Mouse (Mus musculus) adrenal gland, postnatal 36 days (tissue): ENCODE results near the gene Sdf4. TPM values are rescaled to one million over a fixed set of nuclear protein-coding genes. Genes with fewer than 3 reads are reported as not detected.

Source experiments
- DNase-seq, 2 experiments: peaks; one replicate each; pipeline ENCODE4 v3.0.0; 2021; ENCODE audit warnings: mixed read lengths in 1 of 2
- long read RNA-seq, 2 experiments: library from polyadenylated mRNA; stranded (forward); transcript quantifications; one replicate each; pipeline ENCODE4 v2.0.0; 2021; ENCODE audit warnings: borderline sequencing depth in 2 of 2
- total RNA-seq, 2 experiments: library from RNA; stranded (reverse); gene quantifications; 2 replicates each; pipeline ENCODE4 v1.2.3; 2021

The Sdf4 gene
- 100 to 1,000 TPM; 266 to 276 TPM for total RNA-seq
- long read RNA-seq, experiment 1, full-length matches to known transcripts: 356 of 408 reads
- long read RNA-seq, experiment 1, partial matches to known transcripts: 36 of 408 reads
- long read RNA-seq, experiment 1, other reads (novel, unspliced or antisense): 16 of 408 reads
- long read RNA-seq, experiment 2, full-length matches to known transcripts: 105 of 121 reads
- long read RNA-seq, experiment 2, partial matches to known transcripts: 10 of 121 reads
- long read RNA-seq, experiment 2, other reads (novel, unspliced or antisense): 6 of 121 reads

DNA sequence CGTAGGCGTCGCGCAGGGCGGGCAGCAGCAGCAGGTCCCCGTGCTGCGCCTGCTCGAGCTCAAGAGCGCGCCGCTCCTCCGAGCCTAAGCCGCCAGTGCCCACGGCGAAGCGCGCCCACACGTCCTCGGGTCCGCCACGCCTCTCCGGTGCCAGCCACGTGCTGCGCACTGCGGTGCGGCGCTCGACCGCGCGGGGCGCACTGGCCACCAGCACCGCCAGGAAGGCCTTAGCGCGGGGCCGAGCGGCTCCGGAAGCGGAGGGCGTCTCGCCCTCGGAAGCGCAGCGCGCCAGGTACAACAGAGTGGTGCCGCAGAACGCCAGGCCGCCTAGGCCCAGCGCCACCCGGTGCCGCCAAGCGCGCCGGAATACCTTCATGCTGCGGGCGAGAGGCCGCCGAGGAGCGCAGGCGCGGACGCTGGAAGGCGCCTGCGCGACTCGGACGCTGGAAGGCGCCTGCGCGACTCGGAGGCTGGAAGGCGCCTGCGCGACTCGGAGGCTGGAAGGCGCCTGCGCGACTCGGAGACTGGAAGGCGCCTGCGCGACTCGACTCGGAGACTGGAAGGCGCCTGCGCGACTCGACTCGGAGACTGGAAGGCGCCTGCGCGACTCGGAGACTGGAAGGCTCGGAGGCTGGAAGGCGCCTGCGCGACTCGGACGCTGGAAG is at the start of gene Sdf4, which contains the start of gene B3galt6:
Gene Sdf4 (plus strand): TSS at position 632 of the 665 bp plus-strand sequence.
Gene B3galt6 (minus strand): TSS at position 409 of the 665 bp plus-strand sequence.
- peak; percentile 84 to 89 for DNase-seq

DNA sequence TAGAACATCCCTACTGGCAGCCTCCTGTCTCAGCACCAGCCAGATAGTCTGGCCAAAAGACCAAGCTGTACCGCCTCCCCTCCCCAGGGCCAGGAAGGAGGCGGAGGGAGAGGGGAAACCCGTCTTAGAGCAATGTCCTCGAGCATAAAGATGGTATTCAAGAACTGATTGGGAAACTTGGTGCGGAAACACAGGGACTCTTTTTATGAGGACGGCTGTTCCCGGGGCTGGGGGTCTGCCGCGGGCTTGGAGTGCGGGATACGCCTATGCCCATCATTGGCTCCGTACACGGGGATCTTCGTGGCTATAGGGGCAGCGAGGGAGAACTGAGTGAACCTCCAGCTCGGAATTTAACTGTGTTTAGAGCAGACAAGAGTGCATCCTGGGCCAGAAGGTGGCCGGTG is 49.6 kb upstream of the Sdf4 start:
- DNase-seq: peak; percentile 14 to 42

DNA sequence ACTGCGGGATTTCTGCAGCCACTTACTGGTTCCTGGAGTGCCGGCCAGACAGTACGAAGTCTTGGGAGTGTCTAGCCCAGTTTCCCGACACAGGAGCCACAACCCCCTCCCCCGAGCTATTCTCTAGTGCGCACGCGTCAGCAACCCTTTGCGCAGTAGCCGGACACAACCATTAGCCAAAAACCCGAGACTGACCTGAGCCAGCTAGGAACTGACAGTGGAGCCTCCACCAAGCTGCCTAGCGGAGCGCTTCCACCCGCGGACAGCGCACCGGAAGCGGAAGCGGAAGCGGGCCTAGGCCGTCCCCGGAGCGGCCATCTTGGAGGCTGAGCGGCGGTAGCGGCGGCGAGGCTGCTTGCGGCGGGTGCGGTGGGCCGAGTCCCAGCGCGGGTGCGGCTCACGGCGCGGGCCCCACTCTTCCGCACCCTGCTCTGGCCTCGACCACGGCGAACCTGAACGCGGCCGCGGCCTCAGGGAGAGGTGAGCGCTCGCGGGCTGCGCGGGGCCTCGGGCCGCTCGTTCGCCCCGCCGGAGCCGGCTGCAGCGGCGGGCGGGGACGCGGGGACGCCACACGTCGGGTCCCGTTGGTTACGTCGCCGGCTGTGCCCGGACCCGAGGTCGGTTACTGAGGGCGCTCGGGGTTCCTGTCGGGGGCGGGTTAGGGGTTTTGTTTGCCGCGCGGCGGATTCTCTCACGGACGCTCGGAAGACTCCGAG is 49.0 kb upstream of the Sdf4 start, which contains the start of gene Ube2j2:
Gene Ube2j2 (plus strand): TSS at position 298 of the 716 bp plus-strand sequence.
- DNase-seq: peak; percentile 95 to 97

DNA sequence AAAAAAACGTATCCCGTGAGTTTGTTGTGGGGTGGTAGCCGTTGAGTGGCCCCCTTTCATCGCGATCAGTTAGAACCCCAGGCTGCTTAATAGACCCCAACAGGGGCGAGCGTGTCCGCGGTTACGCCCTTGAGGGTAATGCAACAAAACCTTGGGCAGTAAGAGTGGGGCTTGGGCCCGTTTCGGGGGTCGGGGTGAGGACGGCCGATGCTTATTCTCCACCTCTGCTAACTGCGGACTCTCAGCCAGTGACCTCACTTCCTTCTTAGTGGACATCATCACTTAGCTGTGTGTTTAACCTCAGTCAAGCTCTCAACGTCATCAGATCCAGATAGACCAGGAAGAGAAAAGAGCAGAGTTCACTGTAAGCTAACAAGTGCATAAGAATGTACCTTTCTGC is 48.4 kb upstream of the Sdf4 start:
- peak; percentile 14 to 26 for DNase-seq

DNA sequence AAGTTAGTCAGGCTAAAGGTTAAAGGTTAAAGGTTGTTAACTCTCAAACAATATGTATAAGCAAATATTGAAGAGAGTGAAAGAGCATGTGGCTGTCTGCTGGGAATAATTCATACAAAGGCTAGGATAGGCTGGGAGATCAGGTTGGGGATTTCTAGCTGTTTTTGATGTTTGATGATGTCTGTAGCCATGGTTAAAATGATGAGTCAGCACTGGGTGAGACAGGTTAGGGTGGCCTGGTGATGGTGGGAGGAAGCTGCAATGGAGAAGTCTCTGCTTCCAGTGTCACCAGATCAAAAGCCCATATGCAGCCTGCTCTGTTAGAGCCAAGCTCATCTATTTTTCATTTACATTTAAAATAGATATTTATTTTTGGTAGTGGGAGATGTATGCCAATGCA is 45.6 kb upstream of the Sdf4 start:
- DNase-seq: no peak

DNA sequence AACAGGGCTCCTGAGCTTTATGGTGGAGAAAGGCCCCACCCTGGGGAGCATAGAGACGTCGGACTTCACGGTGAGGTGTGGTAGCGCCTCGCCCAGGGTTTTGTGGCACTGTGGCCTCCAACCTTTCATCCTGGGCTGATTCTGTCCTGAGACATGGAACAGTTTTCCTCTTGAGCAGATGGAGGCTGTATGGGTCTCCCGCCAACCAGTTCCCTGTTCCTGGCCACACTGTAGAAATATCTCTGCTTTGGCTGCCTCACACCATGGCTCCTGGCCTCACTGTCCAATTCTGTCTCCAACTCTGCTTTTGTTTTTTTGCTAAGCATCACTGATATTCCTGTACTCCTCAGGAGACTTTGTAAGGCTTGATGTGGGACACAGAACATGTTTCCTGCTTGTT is 37.2 kb upstream of the Sdf4 start:
- DNase-seq: no peak

DNA sequence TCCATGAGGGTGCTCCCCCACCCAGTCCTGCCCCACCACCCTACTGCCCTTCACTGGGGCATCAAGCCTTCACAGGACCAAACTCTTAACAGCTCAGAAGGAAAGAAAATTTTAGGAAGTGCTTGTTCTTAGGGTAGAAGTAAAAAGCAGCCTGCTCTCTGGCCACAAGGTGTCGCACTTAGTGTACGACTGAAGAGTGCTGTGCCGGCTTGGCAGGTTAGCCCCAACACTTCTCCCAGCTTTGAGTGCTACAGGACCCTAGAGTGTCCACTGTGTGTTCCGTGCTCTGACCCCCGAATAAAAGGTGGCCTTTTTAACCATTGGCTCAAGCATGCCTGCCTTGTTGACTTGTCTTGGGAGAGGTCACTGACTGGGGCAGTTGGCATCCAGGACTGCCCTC is 33.4 kb upstream of the Sdf4 start:
- DNase-seq: peak; percentile 82

DNA sequence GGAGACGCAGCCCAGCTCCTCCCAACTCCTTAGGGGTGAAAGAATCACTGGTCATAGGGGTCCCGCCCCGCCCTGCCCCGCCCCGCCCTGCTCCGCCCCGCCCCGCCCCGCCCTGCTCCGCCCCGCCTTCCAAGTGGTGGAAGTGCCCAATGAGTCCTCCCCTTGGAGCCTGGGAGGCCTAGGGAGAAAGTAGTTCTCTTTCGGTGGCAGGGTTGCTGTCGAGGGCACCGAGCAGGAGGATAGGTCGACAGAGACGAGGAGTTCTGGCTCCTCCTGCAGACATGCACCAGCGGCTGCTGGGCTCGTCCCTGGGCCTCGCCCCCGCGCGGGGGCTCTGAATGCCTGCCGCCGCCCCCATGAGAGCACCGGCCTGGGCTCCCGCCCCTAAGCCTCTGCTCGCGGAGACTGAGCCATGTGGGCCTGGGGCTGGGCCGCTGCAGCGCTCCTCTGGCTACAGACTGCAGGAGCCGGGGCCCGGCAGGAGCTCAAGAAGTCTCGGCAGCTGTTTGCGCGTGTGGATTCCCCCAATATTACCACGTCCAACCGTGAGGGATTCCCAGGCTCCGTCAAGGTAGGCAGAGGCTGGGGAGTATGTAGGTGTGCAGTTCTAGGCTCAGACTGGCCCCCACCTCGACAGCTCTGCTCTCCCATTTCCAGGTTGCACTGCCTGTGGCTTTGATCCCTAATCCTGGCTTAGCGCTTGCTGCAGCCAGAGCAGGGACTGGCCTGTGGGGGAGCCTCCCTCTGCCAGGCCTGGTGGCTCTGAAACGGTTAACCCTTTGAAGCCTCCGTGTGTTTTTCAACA is 30.3 kb upstream of the Sdf4 start, which contains the start of gene C1qtnf12:
Gene C1qtnf12 (plus strand): TSS at position 152 of the 805 bp plus-strand sequence.
- DNase-seq: peak; percentile 66 to 71

DNA sequence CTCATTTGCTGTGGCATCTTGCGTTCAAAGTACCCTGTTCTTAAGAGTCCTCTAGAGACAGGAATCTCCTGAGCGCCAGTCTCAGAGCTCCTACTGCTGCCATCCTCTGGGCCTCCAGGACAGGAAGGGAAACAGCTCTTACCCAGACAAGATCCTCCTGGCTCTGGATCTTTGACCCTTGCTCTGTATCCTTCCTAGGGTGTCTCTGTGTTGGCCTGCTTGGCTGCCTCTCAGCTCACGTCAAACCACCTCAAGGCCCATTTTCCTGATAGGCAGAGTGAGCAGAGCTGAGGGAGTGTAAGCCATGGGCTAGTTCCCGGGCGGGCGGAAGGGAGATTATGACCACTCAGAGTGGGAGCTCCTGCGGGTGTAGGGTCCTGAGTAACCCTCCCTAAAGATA is 29.6 kb upstream of the Sdf4 start:
- peak; percentile 11 to 12 for DNase-seq

DNA sequence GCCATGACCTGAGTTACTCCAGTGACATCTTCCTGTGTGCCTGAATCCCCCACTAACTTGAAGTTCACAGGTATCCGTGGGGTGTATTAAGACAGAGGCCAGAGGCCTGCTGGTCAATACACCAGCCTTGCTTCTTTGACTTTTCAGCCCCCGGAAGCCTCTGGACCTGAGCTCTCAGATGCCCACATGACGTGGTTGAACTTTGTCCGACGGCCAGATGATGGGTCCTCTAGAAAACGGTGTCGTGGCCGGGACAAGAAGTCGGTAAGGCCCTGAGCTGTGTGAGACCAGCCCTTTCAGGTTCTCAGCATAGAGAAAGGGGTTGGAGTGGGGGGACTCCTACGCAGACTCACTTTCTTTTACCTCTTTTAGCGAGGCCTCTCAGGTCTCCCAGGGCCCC is 28.3 kb upstream of the Sdf4 start:
- DNase-seq: no peak

DNA sequence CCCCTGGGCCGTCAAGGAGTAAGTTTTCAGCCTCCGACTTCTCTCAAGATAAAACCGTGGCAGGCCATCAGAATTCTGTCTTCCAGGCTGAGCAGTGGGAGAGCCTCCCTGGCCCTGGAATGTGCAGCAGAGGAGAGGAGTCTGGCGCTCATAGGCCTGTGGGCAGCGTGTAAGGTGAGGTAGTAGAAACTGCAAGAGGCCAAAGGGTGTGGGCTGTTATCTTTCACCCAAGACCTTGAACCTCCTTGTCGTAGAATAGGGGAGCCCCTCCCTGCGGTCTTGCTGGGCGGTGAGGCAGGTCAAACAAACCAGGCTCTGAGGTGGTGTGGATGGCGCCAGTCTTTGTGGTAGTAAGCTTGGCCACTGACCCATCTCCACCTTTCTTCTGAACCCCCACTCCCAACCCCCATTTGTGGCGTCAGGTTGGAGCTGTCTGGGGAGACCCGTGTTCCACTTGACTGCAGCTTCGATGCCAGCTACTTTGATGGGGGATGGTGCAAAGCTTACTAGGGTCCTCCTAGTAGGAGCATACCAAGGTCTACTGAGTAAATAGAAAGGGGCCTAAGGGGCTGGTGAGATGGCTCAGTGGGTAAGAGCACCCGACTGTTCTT is 23.5 kb upstream of the Sdf4 start:
- no peak for DNase-seq

DNA sequence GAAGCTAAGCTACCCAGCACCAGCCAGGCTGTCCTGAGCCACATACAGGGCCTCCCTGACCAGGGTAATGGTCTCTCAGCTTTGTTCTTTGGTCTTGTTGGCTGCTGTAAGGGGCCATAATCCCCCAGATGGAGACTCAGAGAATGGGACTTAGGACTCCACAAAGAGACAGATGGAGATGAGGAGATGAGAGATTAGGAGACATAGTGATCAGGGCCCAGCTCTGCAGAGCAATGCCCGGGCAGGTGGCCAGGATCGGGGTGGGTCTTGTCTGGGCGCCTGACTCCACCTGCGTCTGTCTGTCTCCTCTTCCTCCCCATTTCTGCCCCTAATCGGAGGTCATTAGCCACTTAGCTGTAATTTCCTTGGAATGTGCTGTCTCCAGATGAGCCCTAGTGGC is 22.4 kb upstream of the Sdf4 start:
- no peak for DNase-seq

DNA sequence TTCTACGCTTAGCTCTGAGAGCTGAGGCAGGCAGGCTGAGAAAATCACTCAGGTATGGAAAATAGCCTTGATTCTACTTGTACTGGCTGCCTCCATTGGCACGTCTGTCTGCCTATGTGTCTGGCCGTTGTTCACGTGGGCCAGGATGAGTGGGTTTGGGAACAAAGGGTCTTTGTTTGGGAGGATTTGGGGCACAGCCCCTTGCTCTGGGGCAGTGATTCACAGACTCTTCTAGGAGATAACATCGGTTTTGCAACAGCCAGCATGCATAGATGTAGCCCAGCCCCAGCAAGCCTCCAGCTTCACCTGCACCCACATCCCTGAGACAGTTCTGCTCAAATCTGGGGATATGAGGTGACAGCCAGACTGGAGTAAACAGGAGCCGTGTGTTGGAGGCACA is 20.0 kb upstream of the Sdf4 start:
- no peak for DNase-seq

DNA sequence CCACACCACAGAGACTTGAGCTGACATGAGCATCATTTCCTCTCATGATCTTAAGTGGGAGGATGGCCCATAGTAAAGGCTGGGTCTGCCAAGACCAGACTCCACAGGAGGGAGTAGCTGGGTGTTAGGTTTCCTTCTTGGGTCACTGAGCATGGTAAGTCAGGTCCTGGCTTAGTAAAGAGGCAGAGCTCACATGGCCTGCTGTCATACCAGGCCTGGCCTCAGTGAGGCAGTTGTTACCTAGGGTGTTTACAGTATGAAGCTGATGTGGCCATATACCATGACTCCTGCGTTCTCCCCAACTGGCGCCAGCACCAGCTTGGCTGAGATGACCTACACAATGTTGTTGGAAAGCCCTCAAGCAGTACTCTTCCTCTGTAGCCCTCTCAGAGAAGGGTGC is 19.4 kb upstream of the Sdf4 start:
- no peak for DNase-seq

DNA sequence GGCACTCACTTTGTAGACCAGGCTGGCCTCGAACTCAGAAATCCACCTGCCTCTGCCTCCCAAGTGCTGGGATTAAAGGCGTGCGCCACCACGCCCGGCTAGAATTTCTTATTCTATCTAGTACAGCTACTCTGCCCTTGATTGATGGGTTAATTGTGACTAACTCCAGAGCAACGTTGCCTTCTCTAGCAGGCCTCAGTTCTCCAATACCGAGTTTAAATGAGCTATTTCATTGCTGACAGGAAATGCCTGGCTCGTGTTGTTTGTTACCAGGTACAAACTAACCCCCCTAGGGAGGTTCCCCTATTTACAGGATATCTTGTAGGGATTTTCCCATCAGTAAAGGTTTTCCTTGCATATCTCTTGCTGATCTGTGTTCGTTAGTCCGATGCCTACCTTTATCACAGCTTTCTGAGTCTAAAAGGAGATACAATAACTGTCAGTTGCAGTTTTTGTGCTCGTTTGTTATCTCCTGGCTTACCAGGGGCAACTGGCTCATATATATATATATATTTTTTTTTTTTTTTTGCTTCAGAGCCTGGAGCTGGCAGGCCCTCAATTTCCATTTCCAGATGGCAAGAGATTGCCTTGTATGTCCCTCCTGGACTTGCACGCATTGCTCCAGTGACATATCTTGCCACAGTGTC is 11.1 kb upstream of the Sdf4 start:
- no peak for DNase-seq

DNA sequence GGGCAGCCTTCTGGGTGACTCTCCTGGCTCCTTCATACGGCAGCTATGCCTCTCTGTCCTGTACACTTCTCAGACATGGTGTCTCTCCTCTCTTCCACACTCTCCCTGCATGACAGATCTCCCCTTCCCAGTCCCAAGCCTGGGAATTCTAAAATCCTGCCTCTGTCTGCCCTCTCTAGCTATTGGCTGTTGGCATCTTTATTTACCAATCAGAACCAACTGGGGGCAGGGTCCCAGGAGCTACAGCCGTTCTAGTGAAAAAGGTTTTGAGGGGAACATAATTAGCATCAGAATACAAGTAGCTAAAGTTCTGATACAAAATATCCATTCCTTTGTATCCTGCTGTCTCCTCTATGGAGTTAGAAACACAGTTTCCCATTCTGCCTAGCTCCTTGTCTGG is 8.9 kb upstream of the Sdf4 start:
- no peak for DNase-seq

DNA sequence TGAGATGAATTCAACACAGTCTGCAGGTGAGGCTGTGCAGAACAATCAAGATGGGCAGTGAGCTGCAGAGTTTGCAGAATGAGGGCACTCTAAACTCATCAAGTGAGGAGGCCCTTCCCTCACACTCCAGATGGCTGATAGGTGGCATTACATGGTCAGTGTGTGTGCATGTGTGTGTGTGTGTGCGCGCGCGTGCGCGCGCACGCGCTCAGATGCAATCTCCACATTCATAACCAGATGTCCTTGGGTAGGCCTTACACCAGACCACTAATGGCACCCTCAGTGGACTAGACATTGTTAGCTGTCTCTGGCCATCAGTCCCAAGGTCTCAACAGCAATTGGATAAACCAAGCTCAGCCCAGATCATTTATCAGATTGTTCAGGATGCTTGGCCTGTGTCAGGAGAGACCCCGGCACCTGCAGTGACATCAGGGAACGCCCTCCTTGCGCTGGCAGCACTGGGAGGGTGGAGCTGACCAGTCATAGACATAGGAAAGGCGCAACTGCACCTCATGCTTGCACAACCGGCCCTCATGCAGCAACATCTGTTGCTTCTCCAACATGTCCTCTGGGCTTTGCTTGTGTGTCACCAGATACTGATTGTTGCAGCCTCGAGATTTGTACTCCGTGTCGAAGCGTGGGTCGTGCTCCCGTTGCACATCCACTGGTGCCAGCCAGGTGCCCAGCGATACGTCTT is 1.3 kb upstream of the Sdf4 start:
- DNase-seq: no peak

DNA sequence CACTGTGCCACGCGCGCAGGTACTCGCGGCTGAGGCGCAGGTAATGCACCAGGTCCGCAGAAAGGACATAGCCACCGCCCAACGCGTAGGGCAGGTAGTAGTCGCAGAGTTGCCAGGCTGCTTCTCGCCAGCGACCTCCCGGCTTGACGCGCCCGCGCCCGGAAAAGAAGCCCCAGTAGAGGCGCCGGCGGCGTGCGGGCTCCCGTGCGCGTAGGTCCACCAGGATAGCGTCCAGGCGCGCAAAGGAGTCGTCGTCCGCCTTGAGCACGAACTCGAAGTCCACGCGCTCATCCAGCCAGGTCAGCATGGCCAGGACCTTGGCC is 803 bp upstream of the Sdf4 start:
- no peak for DNase-seq

DNA sequence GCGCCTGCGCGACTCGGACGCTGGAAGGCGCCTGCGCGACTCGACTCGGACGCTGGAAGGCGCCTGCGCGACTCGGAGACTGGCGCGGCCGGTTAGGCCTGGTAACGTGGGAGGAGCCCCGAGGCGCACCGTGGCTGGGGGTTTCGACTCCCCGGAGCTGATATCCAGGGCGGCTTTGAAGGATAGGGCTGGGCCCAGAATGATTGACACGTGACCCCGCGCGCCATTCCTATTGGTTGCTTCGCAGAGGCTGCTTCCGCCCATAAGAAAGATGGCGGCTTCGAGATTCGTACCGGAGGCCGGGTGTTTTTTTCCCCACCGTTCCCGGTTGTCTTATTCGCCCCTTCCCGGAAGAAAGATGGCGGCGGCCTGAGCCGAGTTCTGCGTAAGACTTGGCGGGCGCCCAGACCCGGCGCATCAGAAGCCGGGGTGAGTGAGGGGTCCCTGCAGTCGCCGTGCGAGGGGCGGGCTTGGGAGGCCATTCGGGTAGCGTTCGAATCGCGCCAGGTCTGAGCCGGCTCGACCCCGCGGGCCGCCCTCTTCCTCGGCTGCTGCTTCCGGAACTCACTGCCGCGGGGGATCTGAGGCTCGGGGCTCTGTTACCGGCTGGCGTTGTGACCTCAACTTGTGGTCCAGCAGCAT is 355 bp downstream of the Sdf4 start:
- DNase-seq: peak; percentile 95

DNA sequence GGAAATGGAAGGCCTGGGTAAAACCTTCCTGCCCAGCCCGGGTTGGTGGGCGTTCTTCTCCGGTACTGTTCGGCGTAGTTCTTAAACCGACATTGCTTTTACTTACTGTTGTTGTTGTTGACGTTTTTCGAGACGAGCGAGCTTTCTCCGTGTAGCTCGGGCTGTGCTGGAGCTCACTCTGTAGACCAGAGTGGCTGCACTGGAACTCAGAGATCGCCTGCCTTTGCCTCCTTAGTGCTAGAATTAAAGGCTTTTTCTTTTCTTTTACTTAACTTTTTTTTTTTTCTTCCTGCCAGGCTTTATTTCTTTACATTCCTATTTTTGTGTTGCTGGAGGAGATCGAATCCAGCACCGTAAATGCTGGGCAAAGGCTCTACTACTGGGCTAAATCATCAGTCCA is 934 bp downstream of the Sdf4 start:
- DNase-seq: no peak
